In genomic region chr5:25529529-25530421, GRCm38 (mm10) we compare ENCODE assay signal across 8 mouse cellular contexts. TPM values are rescaled to one million over a fixed set of nuclear protein-coding genes. Genes with fewer than 3 reads are reported as not detected.
A peak's percentile ranks its signal among the peaks of the same experiment; 100 is the strongest.
DNase-seq lines count a peak whose midpoint lies in the region; ATAC-seq lines count a peak whose summit lies in the region.

No protein-coding gene starts in this region.

- peak overlapping the region; percentile 98 for H3K27ac ChIP-seq in heart, embryonic 10.5 days
- peak overlapping the region; percentile 97 for H3K27ac ChIP-seq in kidney, embryonic 15.5 days

- peaks cover 20% of the 10 kb centered on the region for H3K4me1 ChIP-seq in heart, embryonic 10.5 days
- peaks cover 8% of the 10 kb centered on the region for H3K4me1 ChIP-seq in kidney, embryonic 15.5 days

- no peaks in the 10 kb centered on the region for H3K27me3 ChIP-seq in heart, embryonic 10.5 days (ENCODE audit: insufficient read depth, poor library complexity, severe bottlenecking)
- no peaks in the 10 kb centered on the region for H3K27me3 ChIP-seq in kidney, embryonic 15.5 days

- H3K9ac ChIP-seq in kidney, embryonic 15.5 days: peak overlapping the region; percentile 73

- peak; percentile 95 for ATAC-seq in erythroblast, adult 5-6 weeks (replicated peaks; ENCODE audit: low FRiP score, poor library complexity, severe bottlenecking)
- peak; percentile 100 for ATAC-seq in kidney, embryonic 15.5 days (replicated peaks; ENCODE audit: low FRiP score)
- ATAC-seq in monocyte, adult 5-6 weeks (replicated peaks; ENCODE audit: insufficient number of reproducible peaks, low FRiP score, low TSS enrichment, poor library complexity, severe bottlenecking): peak; percentile 97

- peak; percentile 98 to 99 for DNase-seq in B cell, adult 2 months
- peak; percentile 100 for DNase-seq in brain, adult 2 months (ENCODE audit: low read depth, low spot score)
- peak; percentile 100 for DNase-seq in heart, embryonic 10.5 days (ENCODE audit: low spot score)
- peak; percentile 100 for DNase-seq in liver
- peak; percentile 99 to 100 for DNase-seq in spleen, postnatal 4 days (ENCODE audit: low spot score in 2 of 2)

- whole genome bisulfite sequencing in heart, embryonic 10.5 days: under 1% methylated on average over 87 of the region's 87 CpGs
- WGBS in kidney, embryonic 15.5 days: under 1% methylated on average over 87 of the region's 87 CpGs

- H3K4me2 ChIP-seq in kidney, embryonic 15.5 days: peak overlapping the region; percentile 74

- no peaks in the 10 kb centered on the region for H3K9me3 ChIP-seq in heart, embryonic 10.5 days
- H3K9me3 ChIP-seq in kidney, embryonic 15.5 days (replicated peaks): no peaks in the 10 kb centered on the region

- no peaks in the 10 kb centered on the region for H3K36me3 ChIP-seq in heart, embryonic 10.5 days
- H3K36me3 ChIP-seq in kidney, embryonic 15.5 days: no peaks in the 10 kb centered on the region

- peak overlapping the region; percentile 77 for H3K4me3 ChIP-seq in heart, embryonic 10.5 days
- H3K4me3 ChIP-seq in kidney, embryonic 15.5 days (replicated peaks): peak overlapping the region; percentile 84

RNA-seq across cellular contexts. Expression of gene Cct8l1, which starts 13.9 kb away (rescaled TPM):
- not detected in 2 replicates for total RNA-seq in erythroblast, adult 5-6 weeks (2015; ENCODE audit: low replicate concordance)
- total RNA-seq in erythroblast, adult 5-6 weeks (2017; ENCODE audit: low replicate concordance): not detected in 2 replicates
- 0.14 TPM in 1 of 2 replicates, not detected in the other for polyA plus RNA-seq in heart, embryonic 10.5 days (2016; fragmentation: Nextera tagmentation; extraction: Ambion mirVana)
- 0.10 TPM in 1 of 2 replicates, not detected in the other for polyA plus RNA-seq in kidney, embryonic 15.5 days (2015; fragmentation: Nextera tagmentation; extraction: Ambion mirVana)
- not detected in 3 replicates for total RNA-seq in monocyte, adult 5-6 weeks (2017)

RNA-seq across cellular contexts. Expression of gene Kmt2c, which starts 31.2 kb away (rescaled TPM):
- 18.4 and 24.2 TPM in 2 replicates for total RNA-seq in erythroblast, adult 5-6 weeks (2015; ENCODE audit: low replicate concordance)
- total RNA-seq in erythroblast, adult 5-6 weeks (2017; ENCODE audit: low replicate concordance): 26.7 and 33.6 TPM in 2 replicates
- polyA plus RNA-seq in heart, embryonic 10.5 days (2016; fragmentation: Nextera tagmentation; extraction: Ambion mirVana): 8.5 and 10.5 TPM in 2 replicates
- 12.7 and 12.9 TPM in 2 replicates for polyA plus RNA-seq in kidney, embryonic 15.5 days (2015; fragmentation: Nextera tagmentation; extraction: Ambion mirVana)
- 71.9 to 130 TPM (median 77.4 TPM) in 3 replicates for total RNA-seq in monocyte, adult 5-6 weeks (2017)

Comparison
In these comparisons a context has a peak if more than half of its experiments do, and no peak if none do; other contexts are left out.
1. Peak in every context shown above with its lines: DNase-seq, ATAC-seq, H3K4me3 ChIP-seq and H3K27ac ChIP-seq.